Mouse (Mus musculus): Measurements from ENCODE around the gene Dvl3.

Dvl3 gene

DNA sequence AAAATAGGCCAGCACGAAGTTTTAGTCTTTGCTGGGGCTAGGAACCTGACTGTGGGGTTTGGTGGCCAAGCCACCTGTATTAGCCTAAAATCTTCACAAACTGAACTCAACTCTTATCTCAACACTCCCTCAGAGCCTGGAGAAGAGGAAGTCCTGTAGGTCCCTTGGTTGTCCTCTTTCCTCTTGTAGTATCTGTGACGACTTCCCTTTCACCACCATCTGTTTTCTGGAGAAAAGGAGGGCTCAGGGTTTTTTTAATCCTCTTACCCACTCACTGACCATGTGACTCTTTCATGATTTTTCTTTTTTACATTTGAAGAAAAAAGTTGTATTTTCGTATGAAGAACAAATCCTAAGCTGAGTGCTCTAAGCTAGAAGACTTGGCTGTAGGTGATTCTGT is 22.9 kb downstream of the Dvl3 start:
- no peak for DNase-seq (ENCODE audit: inconsistent age in 2 of 2, low spot score in 1 of 2)

DNA sequence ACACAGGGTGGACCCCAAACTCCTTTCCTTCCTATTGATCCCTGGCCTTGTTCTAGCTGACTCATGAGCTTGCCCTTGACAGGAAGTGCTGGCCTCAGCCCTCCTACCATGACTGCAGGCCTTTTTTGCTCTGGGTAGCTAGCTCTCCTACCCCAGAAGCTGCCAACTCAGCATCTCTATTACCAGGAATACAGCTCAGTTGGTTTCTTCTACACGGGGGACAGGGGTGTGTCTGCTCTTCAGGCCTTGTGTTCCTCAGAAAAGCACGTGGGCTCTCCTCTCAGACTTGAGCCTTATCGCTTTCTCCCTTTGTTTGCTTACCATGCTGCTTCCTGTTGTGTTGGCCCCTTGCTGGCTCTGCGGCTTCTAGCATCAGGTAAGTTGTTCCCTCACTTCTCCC is 23.7 kb downstream of the Dvl3 start:
- DNase-seq (ENCODE audit: inconsistent age in 2 of 2, low spot score in 1 of 2) = peak in 1 of 2 experiments; percentile 55

DNA sequence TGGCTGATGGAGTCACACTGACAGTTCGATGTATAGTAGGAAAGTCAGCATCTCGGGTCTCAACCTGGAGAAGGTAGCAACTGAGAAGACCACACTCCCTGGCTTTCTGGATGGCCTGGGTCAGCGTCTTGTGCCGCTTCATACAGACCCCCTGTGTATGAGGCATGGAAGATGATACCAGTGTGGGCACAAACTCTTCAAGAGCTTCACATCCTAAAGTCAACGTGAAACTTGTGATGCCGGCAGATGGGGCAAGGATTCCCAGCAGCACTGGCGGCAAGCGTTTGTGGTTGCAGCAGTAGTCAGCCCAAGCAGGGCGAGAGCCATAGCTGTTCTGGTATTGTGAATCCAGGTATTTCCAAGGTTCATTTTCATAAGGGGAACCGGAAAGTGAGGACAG is 28.9 kb downstream of the Dvl3 start:
- DNase-seq (ENCODE audit: inconsistent age in 2 of 2, low spot score in 1 of 2) = no peak

DNA sequence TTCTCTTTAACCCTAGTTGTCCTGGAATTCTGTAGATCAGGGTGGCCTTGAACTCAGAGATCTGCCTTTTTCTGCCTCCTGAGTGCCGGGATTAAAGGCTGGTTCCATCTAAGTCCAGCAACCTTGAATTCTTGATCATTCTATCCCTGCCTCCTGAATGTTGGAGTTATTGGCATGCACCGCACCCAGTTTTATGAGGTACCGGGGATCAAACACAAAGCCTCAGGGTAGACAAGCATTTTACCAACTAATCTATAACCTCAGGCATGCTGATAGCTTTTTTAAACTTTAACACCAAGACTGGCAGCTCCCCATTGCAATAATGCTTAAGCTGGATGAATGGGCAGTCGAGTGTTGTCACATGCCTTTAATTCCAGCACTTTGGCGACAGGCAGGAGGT is 30.6 kb downstream of the Dvl3 start:
- DNase-seq (ENCODE audit: inconsistent age in 2 of 2, low spot score in 1 of 2) = peak in 1 of 2 experiments; percentile 55

DNA sequence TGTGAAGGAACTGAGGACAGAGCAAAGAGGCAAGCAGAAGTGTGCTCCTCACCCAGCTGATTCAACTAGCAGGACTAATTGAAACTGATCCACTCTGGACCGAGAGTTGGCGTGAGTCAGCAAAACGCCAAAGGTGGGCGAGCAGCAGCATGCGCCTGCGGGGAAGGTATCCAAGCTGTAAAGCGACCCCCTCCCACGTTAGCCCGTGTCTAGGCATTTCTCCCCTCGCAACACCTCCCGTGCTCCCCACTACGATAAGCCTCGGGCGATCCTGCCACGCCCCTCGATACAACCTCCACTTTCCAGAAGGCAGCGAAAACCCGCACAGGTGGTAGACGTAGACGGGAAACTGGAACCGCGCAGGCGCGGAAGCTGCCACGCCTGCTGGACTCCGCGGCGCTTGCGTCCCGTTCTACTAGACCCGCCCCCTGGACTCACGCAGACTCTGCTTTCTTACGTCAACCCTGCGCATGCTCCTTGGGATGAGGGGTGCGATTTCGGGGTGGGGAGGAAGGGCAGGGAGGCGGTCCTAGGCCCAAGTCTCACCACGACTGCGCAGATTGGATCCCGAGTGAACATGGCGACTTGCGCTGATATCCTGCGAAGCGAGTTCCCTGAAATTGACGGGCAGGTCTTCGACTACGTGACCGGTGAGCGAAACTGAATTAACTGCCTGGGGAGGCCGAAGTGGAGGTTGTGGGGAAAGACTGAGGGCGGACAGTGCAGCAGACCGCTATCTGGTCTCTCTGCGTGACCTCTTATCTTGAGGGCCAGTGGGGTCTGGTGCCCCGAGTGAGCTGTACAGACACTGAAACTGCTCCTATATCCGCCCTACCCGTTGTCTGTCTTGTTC is 31.5 kb downstream of the Dvl3 start, which contains the start of gene Abcf3:
TSS of gene Abcf3 (plus strand) at position 482 of the 853 bp plus-strand sequence.
- peak; percentile 99 for DNase-seq (ENCODE audit: inconsistent age in 2 of 2, low spot score in 1 of 2)

DNA sequence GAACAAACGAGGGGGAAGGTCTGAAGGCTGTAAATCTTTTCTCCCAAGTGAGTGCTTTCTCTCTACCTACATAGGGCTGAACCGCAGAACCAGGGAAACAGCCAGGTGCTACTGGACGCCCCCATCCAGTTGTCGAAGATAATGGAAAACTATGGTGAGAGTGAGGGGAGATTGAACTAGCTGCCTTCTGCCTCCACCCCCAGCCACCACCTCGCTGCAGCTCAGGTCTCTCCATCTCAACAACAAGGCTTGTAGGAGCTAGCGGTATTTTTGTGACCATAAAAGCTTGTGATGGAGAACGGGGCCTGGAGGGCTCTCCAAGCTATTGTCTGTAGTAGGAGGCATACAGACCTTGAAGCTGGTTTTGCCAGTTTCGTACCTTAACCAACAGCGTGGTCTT is 32.4 kb downstream of the Dvl3 start:
- DNase-seq (ENCODE audit: inconsistent age in 2 of 2, low spot score in 1 of 2) = no peak

DNA sequence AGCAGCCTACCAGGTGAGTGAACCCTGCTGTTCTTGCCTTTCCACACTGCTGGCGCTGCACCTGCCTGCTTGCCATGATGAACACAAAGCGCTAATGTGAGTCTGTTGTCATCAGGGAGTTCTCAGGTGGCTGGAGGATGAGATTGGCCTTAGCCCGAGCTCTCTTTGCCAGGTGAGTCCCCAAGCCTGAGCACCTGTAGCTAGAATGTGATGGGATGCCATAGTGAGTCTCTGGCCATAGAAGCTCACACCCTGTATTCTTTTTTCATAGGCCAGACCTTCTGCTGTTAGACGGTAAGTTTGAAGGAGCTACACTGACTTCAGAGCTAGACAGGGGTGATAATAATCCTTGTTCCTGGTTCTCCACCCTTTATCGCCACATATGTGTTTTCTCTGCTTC is 34.9 kb downstream of the Dvl3 start:
- no peak for DNase-seq (ENCODE audit: inconsistent age in 2 of 2, low spot score in 1 of 2)

DNA sequence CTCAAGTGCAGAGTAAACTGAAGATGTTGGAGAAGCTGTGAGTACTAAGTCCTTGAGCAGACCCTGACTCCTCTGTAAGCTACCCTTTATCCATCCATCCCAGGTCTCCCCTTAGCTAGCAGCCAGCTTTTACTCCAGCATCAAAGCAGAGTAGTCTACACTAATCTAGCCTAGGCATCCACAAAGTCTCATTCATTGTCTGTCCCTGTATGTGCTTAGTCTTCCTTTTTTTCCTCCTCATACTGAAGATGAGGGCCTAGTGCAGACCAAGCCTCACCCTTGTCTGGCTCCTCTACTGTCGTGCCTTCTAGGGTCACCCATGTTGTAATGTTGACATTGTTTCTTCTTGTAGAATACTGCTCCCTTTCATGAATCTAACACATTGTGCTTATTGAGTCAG is 35.8 kb downstream of the Dvl3 start:
- DNase-seq (ENCODE audit: inconsistent age in 2 of 2, low spot score in 1 of 2) = no peak

DNA sequence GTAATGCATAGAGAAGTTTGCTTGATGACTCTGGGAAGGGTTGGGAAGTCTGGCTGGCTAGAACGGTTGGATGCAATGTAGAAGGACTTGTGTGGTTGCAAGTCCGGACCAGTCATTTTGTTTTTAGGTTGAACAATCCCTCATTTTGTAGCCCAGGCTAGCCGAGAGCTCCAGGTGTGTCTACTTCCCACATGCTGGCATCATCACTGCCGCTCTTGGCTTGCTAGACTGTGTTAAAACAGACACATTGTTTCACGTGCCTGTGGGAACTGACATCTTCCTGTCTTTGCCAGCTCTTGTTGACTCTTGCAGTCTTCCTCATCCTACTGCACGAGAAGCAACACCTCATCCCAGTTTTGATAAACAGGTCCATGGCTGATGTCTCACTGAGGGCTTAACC is 38.2 kb downstream of the Dvl3 start:
- DNase-seq (ENCODE audit: inconsistent age in 2 of 2, low spot score in 1 of 2) = no peak

DNA sequence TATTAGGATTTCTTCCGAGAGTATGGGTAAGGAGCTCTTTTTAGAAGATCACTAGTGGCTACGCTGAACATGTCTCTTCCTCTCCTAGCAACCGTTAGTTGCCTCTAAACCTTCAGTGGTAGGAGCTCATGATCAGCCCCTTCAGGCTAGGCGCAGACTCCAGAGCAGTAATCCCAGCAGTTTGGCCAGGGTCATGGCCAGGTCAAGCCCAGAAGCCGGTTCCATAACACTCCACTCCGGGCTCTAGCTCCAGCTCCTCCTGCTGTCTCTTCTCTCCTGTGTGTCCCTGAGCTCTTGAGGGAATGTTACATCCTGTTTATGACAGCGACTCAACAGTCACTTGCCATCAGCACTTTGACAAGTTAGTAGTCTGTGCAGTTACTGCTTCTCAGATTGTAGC is 40.6 kb downstream of the Dvl3 start:
- DNase-seq (ENCODE audit: inconsistent age in 2 of 2, low spot score in 1 of 2) = peak in 1 of 2 experiments; percentile 17

DNA sequence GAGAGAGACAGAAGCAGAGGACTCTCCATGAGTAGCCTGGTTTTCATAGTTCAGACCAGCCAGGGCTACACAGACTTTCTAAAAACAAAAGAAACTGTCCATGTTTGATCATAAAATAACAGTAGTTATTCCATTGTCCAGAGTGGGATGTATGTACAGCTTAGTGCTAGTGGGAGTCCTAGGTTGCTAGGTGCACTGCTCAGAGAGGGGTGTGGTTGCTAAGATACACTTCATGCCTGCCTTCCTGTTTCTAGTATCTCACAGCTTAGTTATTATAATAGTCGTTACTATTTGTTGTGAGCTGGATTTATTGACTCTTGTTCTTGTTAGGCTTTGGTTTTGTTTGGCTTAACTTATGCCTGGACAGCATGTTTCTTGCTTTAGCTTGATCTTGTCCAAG is 48.3 kb downstream of the Dvl3 start:
- peak in 1 of 2 experiments; percentile 15 for DNase-seq (ENCODE audit: inconsistent age in 2 of 2, low spot score in 1 of 2)

Measured in adrenal gland, adult (tissue).